Mouse (Mus musculus) kidney, adult 2 months (tissue): ENCODE results near the gene Cfap61. TPM values are rescaled to one million over a fixed set of nuclear protein-coding genes. Genes with fewer than 3 reads are reported as not detected.
A peak's percentile ranks its signal among the peaks of the same experiment; 100 is the strongest.

ENCODE experiments used
- DNase-seq: peaks from one replicate; pipeline ENCODE4 v3.0.0; 2021
- H3K27ac ChIP-seq: fragments of 200-500 bp; 2 replicates; pipeline ENCODE4 v1.5.1; 2012; ENCODE audit warnings: low read depth, low read length, control low read depth, inconsistent platforms; ENCODE audit not compliant: insufficient read depth
- H3K27me3 ChIP-seq: fragments of 200-500 bp; replicated peaks from 2 replicates; pipeline ENCODE4 v1.6.1; 2012; ENCODE audit warnings: mild to moderate bottlenecking, moderate library complexity, low read length, inconsistent platforms; ENCODE audit not compliant: control insufficient read depth, insufficient read depth
- H3K36me3 ChIP-seq: fragments of 200-500 bp; 2 replicates; pipeline ENCODE4 v1.6.1; 2012; ENCODE audit warnings: mild to moderate bottlenecking, moderate library complexity, low read length, inconsistent platforms; ENCODE audit not compliant: control insufficient read depth, insufficient read depth
- H3K4me1 ChIP-seq: fragments of 200-500 bp; 2 replicates; pipeline ENCODE4 v1.6.1; 2011; ENCODE audit warnings: low read length; ENCODE audit not compliant: control insufficient read depth, insufficient read depth
- H3K4me3 ChIP-seq: fragments of 200-500 bp; 2 replicates; pipeline ENCODE4 v1.5.1; 2011; ENCODE audit warnings: mild to moderate bottlenecking, low read depth, low read length, control low read depth; ENCODE audit not compliant: insufficient read depth
- CTCF ChIP-seq: fragments of 200-500 bp; conservative IDR thresholded peaks from 2 replicates; pipeline ENCODE4 v1.5.1; 2011; ENCODE audit warnings: low read depth, mild to moderate bottlenecking, control low read depth, low read length, moderate library complexity, mixed read lengths; ENCODE audit not compliant: insufficient read depth, insufficient read length
- POLR2A ChIP-seq: fragments of 200-500 bp; IDR thresholded peaks from one replicate; pipeline ENCODE4 v1.6.1; 2011; ENCODE audit warnings: low read depth, low read length, control low read depth
- WGBS: fragments of 180-500 bp; shearing (Covaris S2); methylation state at CpG from one replicate; pipeline ENCODE4 v1.1.7; 2018; 5-methylcytosine and 5-hydroxymethylcytosine counted together
- polyA plus RNA-seq: library from polyadenylated mRNA; depleted of rRNA; stranded (reverse); fragments of >200 nt; gene quantifications from 2 replicates; pipeline ENCODE4 v1.2.3, GENCODE M21; 2012

Gene Cfap61
- polyA plus RNA-seq, 1 experiment, result 0.38 TPM

- Histone ChIP-seq H3K27ac (no peak overlapping the region), H3K36me3 (no peaks in the 10 kb centered on the region), H3K4me1 (no peaks in the 10 kb centered on the region), H3K4me3 (no peak overlapping the region), H3K27me3 (no peaks in the 10 kb centered on the region)
- DNase-seq, result no peak
- 95% methylated on average over 2 of the region's 2 CpGs for WGBS
- TF ChIP-seq POLR2A (no peak), CTCF (no peak)
Measured at GRCm38 (mm10) chr2:146244049-146244448, 309.5 kb downstream of the Cfap61 start.

GRCm38 (mm10) chr2:146245401-146245800, 310.8 kb downstream of the Cfap61 start:
- no peak for TF ChIP-seq POLR2A
- TF ChIP-seq CTCF, result no peak
- no peaks in the 10 kb centered on the region for H3K4me1 ChIP-seq
- WGBS, result 79% methylated on average over 7 of the region's 7 CpGs

DNA sequence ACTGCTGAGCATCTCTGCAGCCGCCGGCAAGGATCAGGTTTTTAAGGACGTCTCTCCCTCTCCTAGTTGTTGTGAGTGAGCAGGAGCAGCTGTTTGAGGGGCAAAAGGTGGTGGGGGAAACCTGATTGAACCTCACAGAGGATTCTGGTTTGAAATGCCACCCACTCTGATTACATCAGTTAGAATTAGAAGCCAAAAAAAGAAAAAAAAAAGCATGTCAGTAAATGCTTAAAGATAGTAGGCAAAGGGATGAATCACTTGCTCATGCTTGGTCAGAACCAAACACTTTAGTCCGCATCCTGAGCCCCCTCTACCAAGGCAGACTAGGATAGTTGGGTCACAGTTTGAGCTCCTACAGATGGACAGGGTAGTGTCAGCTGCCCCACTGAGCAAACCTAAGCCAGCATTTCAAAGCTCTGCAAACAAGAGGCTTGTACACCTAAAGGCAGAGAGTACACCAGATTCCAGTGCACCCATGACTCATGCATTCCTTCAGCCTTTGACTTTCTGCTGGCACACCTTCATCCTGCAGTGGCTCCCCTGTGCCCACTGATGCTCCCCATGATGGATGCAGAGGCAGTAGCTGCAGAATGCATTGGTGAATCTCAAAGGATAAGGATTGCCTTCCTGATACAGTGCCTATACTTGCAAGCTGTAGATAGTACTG, 312.0 kb downstream of the Cfap61 start:
- 78% methylated on average over 4 of the region's 4 CpGs for WGBS
- DNase-seq, result no peak
- TF ChIP-seq CTCF, result no peak
- TF ChIP-seq POLR2A, result no peak

More at GRCm38 (mm10) chr2:146245401-146245800, 310.8 kb downstream of the Cfap61 start:
- H3K27ac ChIP-seq, result no peak overlapping the region
- no peaks in the 10 kb centered on the region for H3K27me3 ChIP-seq
- no peak for DNase-seq
- no peak overlapping the region for H3K4me3 ChIP-seq
- no peaks in the 10 kb centered on the region for H3K36me3 ChIP-seq

GRCm38 (mm10) chr2:146247576-146247975, 313.0 kb downstream of the Cfap61 start:
- TF ChIP-seq CTCF, result no peak
- Histone ChIP-seq H3K4me1 (no peaks in the 10 kb centered on the region), H3K36me3 (no peaks in the 10 kb centered on the region), H3K27me3 (no peaks in the 10 kb centered on the region), H3K27ac (no peak overlapping the region), H3K4me3 (no peak overlapping the region)
- no peak for DNase-seq
- 40% methylated on average over 6 of the region's 6 CpGs for WGBS

More for the DNA sequence above, 312.0 kb downstream of the Cfap61 start:
- no peak overlapping the region for H3K27ac ChIP-seq
- no peaks in the 10 kb centered on the region for H3K27me3 ChIP-seq
- H3K36me3 ChIP-seq, result no peaks in the 10 kb centered on the region
- H3K4me1 ChIP-seq, result no peaks in the 10 kb centered on the region
- H3K4me3 ChIP-seq, result no peak overlapping the region

DNA sequence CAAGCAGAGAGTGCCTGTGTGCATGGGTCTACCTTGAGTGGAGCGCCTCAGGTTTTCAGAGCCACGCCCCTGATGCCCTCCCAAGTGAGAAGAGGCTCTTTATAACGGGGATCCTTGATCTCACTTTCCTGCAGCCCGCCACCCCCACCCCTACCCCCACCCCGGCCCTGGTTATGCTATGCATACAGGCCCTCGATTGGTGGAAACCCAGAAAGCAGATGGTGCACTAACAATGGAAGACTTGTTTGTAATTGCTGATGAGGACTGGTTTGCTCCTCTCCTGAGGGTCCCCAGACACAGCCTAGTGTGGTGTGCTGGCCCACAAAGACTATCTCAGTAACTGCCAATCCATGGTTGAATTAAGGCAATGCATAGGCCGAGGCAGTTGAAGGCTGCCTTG, 314.4 kb downstream of the Cfap61 start:
- no peak overlapping the region for H3K27ac ChIP-seq
- H3K36me3 ChIP-seq, result no peaks in the 10 kb centered on the region
- no peaks in the 10 kb centered on the region for H3K4me1 ChIP-seq
- H3K27me3 ChIP-seq, result no peaks in the 10 kb centered on the region
- no peak for TF ChIP-seq CTCF
- no peak for TF ChIP-seq POLR2A
- WGBS, result 97% methylated on average over 7 of the region's 7 CpGs
- DNase-seq, result no peak
- no peak overlapping the region for H3K4me3 ChIP-seq

DNA sequence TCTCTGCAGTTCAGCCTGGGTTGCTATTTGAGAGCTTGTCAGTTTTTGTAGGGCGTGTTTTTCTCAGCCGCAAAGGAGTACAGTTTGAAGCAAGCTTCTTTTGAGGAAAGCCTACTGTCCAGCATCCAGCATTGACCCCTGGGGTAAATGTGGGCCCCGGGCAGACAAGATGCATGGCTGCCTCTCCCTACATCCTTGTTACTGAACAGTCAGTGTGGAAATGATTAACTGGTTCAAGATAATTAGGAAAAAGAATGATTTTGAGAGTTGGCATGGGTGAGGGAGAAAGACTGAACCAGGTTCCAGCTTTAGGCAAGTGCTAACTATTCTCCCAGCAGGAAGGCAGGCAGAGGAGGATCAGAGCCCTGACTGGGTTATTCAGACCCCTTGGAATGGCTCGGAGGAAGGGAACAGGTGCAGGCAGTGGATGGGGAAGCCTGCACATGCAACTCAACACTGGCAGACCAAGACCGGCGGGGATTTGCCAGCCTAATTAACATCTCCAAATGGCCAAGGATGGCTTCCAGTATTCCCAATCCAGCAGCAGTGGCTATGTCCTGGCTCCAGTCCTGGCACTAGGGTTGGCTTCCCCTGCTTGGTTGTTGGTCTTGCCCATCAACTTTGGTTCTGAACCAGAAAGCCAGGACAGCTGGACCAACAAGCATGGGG, 315.8 kb downstream of the Cfap61 start:
- no peak overlapping the region for H3K4me3 ChIP-seq
- 56% methylated on average over 6 of the region's 6 CpGs for WGBS
- DNase-seq, result peak; percentile 5

DNA sequence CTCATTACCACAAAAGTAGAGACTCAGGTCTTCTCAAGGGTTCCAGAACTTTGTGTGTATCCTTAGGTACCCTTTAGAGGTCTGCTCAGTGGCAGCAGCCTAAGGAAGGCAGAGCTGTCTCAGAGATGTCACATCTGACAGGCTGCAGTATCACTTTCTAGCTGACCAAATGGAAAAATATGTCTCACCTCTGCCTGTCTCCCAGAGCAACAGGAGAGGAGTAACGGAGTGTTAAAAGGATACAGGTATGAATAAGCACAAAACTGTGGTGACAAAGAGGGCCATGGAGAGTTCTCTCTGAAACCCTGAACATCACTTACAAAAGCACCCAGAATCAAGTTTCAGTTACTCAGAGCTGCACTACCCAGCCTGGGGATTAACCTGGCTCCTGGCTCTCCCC, 319.8 kb downstream of the Cfap61 start:
- no peaks in the 10 kb centered on the region for H3K4me1 ChIP-seq
- no peak for DNase-seq
- H3K4me3 ChIP-seq, result no peak overlapping the region
- H3K36me3 ChIP-seq, result no peaks in the 10 kb centered on the region
- H3K27ac ChIP-seq, result no peak overlapping the region
- no peaks in the 10 kb centered on the region for H3K27me3 ChIP-seq
- no peak for TF ChIP-seq CTCF
- no peak for TF ChIP-seq POLR2A
- WGBS, result 89% methylated on average over 1 of the region's 1 CpGs

More for the DNA sequence above, 315.8 kb downstream of the Cfap61 start:
- H3K4me1 ChIP-seq, result no peaks in the 10 kb centered on the region
- no peaks in the 10 kb centered on the region for H3K36me3 ChIP-seq
- TF ChIP-seq CTCF (no peak), POLR2A (no peak)
- no peak overlapping the region for H3K27ac ChIP-seq
- H3K27me3 ChIP-seq, result no peaks in the 10 kb centered on the region
